Mouse (Mus musculus) C2C12 (cell line): Measurements from ENCODE around the gene Pef1.

Source experiments
- CEBPB ChIP-seq: IDR thresholded peaks from one replicate; pipeline ENCODE4 v1.6.1; 2011; ENCODE audit warnings: low read depth, mild to moderate bottlenecking, control low read depth, moderate library complexity
- CTCF ChIP-seq: IDR thresholded peaks from one replicate; pipeline ENCODE4 v1.5.1; 2011; ENCODE audit not compliant: control insufficient read depth, insufficient read depth, insufficient read length
- FOSL1 ChIP-seq: IDR thresholded peaks from one replicate; pipeline ENCODE4 v1.8.0; 2011; ENCODE audit warnings: mild to moderate bottlenecking, low read length; ENCODE audit not compliant: poor library complexity, insufficient read depth, severe bottlenecking
- MYOD1 ChIP-seq: IDR thresholded peaks from one replicate; pipeline ENCODE4 v1.6.1; 2011; ENCODE audit warnings: low read depth; ENCODE audit not compliant: control insufficient read depth, insufficient read length
- MYOG ChIP-seq: IDR thresholded peaks from one replicate; pipeline ENCODE4 v1.6.1; 2011; ENCODE audit not compliant: control insufficient read depth, insufficient read length; ENCODE audit errors: extremely low read depth
- USF1 ChIP-seq: IDR thresholded peaks from one replicate; pipeline ENCODE4 v1.6.1; 2011; ENCODE audit warnings: low read depth, mild to moderate bottlenecking, control low read depth, moderate library complexity

DNA sequence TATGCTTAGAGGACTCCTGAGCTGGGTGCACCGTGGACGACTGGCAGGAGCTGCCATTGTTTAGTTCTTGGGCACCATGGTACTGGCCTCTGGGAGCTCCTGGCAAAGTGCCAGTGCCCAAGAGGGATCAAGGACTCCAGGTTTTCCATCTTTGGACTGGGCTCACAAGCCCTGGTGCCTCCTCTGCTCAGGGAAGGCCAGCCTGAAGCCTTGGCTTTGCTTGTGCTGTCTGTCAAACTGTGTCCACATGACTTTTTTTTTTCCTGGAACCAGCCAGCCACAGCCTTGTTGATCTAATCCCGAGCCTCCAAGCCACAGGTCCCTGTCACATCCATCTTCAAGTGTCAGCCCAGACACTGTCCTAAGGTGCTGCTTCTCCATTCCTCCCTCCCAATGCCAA lies 39.4 kb downstream of the Pef1 start:
- TF ChIP-seq CTCF (no peak), MYOG (no peak), CEBPB (no peak), MYOD1 (no peak), USF1 (no peak), FOSL1 (no peak)
